Mouse (Mus musculus): Measurements from ENCODE around the gene Kif14.

GRCm38 (mm10) chr1:136570298-136570653 lies 104.1 kb downstream of the Kif14 start:
- TF ChIP-seq POLR2A (IDR thresholded peaks at IDR 0.05; ENCODE audit: low read depth, low read length) (no peak), CTCF (IDR thresholded peaks at IDR 0.05; ENCODE audit: borderline replicate concordance, insufficient read depth, low read length) (no peak)
